Mouse (Mus musculus) brain, embryonic 18.5 days (tissue): Measurements from ENCODE around the gene Pakap.

Experiments
- DNase-seq: peaks from one replicate; pipeline ENCODE4 v3.0.0-alpha.2; 2012; ENCODE audit warnings: low read depth, low spot score

Pakap gene

DNA sequence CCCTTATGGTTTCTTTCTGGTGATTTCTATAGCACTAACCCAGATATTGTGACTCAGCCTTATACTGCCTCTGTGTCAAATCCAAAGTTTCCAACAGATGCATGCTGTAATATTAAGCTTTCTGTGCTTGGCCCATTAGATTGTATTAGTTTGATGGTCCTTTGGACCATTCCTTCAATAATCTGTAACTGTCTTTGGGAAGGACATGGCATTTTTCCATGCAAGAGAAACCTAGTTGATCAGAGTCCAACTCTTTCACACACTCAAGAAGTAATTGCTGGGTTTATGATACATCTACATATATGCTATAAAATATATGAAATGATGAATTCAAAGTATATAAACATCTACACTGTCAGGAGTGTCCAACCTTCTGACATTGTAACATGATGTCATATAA is 147.9 kb downstream of the Pakap start:
- DNase-seq: no peak

DNA sequence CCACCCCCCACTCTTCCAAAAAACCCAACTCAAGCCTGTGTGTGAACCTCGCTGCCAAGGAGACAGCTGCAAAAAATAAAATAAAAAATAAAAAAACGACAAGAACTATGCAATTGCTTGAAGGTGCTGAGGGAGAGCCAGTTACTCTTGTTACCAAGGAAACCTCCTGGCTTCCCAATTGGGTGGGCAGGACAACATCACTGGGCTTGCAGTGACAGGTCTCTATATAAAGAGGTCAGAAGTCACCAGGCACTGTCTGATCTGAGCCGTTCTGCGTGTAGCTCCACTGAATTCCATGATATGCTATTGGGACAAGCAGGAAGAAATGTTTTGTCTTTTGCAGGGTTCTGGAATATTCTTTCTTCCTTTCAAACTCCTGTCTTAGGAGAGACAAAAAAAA is 148.8 kb downstream of the Pakap start:
- DNase-seq: no peak

GRCm38 (mm10) chr4:57717354-57717753 is 149.4 kb downstream of the Pakap start, which contains the start of gene Akap2:
Akap2 (plus strand) TSS chr4:57717657.
- DNase-seq: no peak

- DNase-seq: no peak
Observed at GRCm38 (mm10) chr4:57719370-57719769, 151.4 kb downstream of the Pakap start.

DNA sequence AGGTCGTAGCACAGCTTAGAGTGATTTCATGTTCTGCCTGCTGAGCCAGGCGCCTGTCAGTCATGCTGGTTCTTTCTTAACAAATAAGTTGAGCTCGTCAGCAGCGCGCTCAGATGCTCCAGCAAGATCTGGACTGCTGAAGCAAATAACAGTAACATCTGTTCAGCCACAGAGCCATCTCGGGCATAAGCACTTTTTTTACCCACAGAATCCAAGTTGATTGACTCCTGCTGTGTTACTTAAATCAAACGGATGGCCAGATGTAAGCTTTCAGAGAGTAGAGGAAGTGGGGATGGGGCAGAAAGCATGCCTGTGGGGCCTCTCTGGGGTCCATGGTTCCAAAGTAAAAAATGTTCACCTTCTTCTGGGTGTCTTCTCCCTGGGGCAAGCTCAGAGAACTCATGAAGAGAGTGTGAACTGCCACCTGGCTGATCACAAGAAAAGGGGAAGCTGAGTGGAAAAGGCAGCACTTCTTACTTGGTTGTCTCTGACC is 152.9 kb downstream of the Pakap start:
- DNase-seq: no peak

DNA sequence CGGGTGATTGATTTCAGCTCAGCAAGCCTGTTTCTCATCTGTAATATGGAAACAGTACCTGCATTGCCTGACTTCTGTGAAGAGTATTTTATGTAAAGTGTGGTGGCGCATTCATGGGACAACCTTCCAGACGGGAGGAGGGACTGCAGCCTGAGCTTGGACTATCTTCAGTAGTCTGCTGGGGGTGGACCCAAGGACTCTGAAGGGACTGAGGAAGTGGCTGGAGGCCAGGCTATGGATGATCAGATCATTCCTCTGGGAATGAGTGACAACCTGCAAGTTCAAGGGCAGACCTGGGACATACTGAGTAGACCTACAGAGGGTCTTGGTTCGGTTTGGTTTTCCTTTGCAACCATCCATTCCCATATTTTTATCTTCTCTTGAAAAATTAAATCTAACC is 154.3 kb downstream of the Pakap start:
- DNase-seq: no peak

DNA sequence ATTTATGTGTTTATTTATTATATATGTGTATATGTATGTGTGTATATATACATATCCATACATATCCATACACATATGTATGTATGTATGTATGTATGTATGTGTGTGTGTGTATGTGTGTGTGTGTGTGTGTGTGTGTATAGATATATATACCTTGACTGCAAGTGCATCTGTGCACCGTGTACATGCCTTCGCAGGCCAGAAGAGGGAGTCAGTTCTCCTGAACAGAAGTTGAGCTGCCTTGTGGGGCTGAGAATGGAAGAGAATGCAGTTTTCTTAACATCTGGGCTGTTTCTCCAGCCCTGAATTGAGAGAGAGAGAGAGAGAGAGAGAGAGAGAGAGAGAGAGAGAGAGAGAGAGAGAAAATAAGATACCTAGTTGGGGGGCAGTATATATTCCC is 155.7 kb downstream of the Pakap start:
- no peak for DNase-seq

- DNase-seq: no peak
Observed at GRCm38 (mm10) chr4:57725569-57725968, 157.6 kb downstream of the Pakap start.

- DNase-seq: no peak
Observed at GRCm38 (mm10) chr4:57728611-57729183, 160.7 kb downstream of the Pakap start.

DNA sequence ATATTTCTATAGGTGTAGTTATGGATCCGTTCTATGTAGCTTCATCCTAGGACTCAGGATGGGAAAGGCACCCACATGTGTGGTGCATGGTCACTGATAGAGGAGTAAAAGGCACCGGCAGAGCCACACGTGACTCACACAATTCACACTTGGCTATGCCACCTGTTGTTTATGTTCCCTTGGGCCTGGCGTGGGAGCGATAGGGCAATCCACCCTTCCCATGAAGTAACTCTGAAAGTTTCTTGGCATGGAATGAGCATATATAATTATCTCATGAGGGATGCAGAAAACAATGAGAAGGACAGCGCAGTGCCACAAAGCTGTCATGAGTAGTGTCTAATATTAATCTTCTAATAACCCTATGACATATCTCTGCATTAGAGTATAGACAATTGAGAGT is 162.1 kb downstream of the Pakap start:
- DNase-seq: no peak

DNA sequence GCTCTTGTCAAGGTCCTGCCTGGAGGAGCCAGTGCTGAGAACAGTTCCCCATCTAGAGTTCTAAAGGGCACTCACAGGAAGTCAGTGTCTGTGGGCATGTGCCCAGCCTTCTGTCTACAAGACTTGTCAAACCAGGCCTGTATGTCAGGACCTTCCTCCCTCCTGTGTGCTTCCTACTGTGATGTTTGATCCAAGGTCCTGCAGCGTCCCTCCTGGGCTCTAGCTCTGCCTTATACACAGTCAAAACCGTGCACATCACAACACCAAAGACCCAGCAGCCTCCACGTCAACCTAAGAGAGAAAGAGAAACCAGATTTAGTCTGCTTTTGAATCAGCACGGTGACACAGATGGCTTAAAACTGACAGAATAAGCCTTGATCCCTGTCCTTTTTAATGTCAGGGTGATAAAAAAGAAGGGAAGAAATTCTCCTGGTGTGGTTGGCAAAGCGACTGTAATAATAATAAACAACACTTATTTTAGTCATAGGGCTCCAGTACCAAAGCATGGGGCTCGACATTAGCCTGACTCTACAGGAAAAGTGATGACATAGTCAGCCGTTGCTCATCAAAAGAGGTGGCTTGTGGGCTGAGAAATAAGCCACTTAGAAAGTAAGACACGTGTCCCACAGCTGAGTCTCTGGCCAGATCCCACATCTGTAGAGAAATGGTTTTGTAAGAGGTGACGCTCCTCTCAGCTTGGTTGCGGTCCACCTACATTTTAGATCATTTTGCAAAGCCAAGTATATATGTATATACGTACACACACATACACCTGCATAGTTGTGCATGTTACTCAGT is 163.0 kb downstream of the Pakap start:
- no peak for DNase-seq

DNA sequence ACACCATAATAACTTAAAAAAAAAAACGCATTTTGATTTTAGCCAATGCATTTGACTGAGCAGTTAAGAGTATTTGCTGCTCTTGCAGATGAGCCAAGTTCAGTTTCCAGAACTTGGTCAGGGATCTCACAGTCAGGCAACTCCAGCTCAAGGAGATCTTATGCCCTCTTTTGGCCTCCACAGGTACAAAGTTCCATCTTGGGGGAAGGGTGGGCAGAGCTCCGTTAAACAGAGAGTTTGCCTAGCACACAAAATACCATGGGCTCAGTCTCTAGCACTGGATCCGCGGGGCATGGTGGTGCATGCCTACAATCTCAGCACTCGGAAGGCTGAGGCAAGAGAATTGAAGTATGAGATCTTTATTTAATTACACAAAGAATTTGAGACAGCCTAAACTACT is 164.4 kb downstream of the Pakap start:
- DNase-seq: no peak

DNA sequence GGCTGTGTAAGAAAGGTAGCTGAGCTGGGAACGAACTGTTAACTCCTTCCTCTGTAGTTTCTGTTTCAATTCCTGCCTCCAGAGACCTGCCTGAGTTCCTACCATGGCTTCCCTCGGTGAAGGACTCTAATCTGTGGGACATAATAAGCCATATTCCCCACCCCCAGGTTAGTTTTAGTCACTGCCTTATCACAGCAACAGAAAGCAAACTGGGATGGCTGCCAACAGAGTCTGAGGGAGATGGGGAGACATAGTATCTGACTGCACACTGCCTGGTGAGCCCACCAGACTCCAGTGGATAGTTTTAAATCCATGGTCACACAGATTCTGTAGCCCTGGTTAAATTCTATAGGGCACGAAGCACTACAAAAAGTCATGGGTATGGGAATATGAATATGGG is 165.5 kb downstream of the Pakap start:
- DNase-seq: no peak

GRCm38 (mm10) chr4:57735426-57735825 is 167.4 kb downstream of the Pakap start:
- DNase-seq: no peak

DNA sequence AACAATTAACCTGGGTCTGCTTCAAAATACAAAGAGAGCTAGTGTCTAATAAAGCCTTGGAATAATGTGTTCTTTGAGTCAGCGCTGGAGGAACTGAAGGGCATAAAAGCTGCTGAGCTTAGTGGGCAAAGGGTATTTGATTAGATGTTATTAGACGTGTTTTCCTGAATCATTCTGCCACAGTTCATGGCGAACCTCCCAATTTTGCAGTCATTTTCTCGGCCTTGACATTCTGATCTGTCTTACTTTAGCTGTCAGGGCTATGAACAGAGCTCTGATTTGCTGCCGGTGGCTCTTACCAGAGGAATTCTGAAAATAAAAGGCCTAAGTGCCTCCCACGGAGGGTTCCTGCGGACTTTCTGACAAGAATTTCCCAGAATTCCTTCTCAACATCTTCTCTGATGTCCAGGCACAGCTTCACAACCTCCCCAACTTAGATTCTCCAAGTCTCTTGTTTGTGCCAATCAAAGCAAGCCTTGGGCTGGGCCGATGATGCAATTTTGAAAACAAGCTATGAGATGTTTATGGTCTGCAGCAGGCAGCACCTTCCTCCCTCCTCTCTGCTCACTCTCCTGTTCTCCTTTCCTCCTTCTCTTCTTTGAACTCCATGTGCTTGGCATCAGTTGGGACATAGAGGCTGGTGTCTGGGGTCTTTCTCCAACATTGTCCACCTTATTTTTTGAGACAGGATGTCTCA is 171.0 kb downstream of the Pakap start:
- no peak for DNase-seq

DNA sequence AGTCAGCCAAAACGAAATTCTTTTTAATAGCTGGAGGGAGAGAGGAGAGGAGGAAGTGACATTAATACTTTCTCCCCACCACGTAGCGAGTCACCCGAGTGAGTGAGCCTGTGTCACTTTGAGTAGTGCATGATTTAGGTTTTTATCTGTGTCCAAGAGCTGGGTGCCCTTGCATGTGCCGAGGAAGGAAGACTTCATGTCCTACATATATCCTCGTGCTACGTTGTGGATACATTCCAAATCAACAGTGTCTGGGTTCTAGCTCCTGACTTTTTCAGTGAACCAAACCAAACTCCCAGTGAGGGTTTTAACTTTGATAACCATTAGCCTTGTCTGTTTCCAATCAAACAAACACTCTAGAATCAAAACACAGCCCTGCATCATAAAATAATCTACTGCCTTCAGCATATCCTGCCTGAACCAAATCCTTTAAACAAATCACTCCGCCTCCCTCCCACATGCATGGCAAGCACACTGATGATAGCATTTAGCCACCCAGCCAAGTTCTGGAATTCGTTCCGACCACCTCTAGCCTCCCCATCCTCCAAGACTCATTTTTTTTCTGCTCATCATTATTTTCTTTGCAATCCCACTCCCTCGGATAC is 175.4 kb downstream of the Pakap start:
- DNase-seq: no peak

DNA sequence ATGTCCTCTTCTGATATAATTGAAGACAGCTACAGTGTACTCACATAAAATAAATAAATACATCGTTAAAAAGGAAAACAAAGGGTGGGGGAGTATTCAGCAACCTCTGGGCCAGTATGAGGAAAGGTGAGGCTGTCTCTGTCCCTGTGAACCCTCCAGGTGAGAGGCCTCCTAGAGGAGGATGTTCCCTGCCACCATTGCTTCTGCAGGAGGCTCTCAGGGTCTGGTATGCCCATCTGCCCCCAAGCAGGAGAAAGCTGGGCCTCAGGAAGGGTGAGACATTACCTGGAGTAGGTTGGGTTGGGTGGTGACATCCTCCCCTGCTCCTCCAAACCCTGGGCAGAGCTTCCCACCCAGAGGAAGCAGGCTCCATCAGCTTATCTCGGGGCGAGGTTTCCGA is 182.7 kb downstream of the Pakap start:
- DNase-seq: no peak

- no peak for DNase-seq
Observed at GRCm38 (mm10) chr4:57751054-57751453, 183.1 kb downstream of the Pakap start.

- DNase-seq: no peak
Observed at GRCm38 (mm10) chr4:57751566-57751965, 183.6 kb downstream of the Pakap start.

DNA sequence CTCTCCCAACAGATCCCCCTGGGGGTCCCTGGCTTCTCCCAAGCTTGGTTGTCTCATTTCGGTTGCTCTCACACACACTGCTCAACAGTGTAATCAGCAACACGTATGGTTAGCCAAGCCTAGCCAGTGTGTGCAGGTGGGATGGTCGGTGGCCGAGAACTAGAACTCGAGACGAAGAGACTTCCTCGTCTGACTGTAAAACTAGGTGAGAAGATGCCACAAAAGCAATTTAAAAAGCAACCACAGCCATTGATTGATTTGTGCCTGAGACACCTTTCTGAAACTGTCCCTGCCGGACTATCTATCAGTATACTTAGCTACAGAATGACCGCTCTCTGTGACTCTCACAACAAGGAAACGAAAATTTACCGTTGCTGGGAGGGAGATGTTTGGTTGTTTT is 187.1 kb downstream of the Pakap start:
- no peak for DNase-seq

DNA sequence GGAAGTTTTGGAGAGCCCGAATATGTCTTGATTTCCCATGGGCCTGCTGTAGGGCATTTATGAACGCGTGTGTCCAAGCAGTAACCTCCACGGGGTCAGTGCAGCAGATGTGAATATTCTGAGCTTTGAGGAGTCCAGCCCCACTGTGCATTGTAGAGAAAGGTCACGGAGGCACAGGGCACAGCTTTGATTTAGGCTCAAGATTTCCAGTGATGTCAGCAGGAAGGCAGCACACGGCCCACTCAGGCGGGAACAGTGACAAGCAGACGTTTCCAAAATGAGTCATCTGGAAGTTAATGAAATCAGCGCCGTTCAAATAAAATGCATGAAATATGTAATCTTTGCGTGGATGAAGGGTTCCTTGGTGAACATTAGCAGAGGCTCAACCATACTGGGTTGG is 190.0 kb downstream of the Pakap start:
- no peak for DNase-seq

DNA sequence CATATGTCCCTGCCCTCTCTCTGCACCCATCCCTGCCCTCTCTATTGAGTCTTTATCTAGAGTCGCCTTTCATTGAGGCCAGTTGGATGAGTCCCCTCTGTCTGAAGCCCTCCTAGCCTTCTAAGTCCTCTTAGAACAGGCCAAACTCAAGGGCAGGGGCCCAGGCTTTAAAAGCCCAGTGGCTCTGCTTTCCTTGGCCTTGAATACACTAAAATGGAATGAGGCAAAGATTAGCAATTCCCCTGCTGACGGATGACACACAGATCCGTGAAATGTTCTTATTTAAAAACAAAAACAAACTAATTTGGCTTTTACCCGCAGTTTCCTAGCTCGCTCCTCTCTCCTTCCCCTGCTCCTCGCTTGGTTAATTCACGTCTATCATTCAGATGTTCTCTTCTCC is 194.4 kb downstream of the Pakap start:
- no peak for DNase-seq
